Mouse (Mus musculus): Measurements from ENCODE around the gene Bid.

Bid gene

GRCm38 (mm10) chr6:120916074-120916971, at the start of gene Bid:
Gene Bid, minus strand, starts transcription at chr6:120916853.
- DNase-seq (ENCODE audit: low spot score in 2 of 2), result peak; percentile 97

GRCm38 (mm10) chr6:120965814-120966213, 49.2 kb upstream of the Bid start:
- no peak for DNase-seq (ENCODE audit: low spot score in 2 of 2)

- no peak for DNase-seq (ENCODE audit: low spot score in 2 of 2)
These were observed 47.5 kb upstream of the Bid start for GRCm38 (mm10) chr6:120964179-120964578.

GRCm38 (mm10) chr6:120960338-120961030, 43.8 kb upstream of the Bid start:
- no peak for DNase-seq (ENCODE audit: low spot score in 2 of 2)

- DNase-seq (ENCODE audit: low spot score in 2 of 2), result no peak
These were observed 40.7 kb upstream of the Bid start for GRCm38 (mm10) chr6:120957331-120957730.

GRCm38 (mm10) chr6:120956259-120957161, 39.9 kb upstream of the Bid start:
- peak; percentile 41 to 53 for DNase-seq (ENCODE audit: low spot score in 2 of 2)

GRCm38 (mm10) chr6:120955215-120955614, 38.6 kb upstream of the Bid start:
- DNase-seq (ENCODE audit: low spot score in 2 of 2), result no peak

- no peak for DNase-seq (ENCODE audit: low spot score in 2 of 2)
These were observed 37.6 kb upstream of the Bid start for GRCm38 (mm10) chr6:120954241-120954640.

GRCm38 (mm10) chr6:120952475-120952874, 35.8 kb upstream of the Bid start:
- DNase-seq (ENCODE audit: low spot score in 2 of 2), result no peak

GRCm38 (mm10) chr6:120951311-120951710, 34.7 kb upstream of the Bid start:
- DNase-seq (ENCODE audit: low spot score in 2 of 2), result no peak

GRCm38 (mm10) chr6:120945510-120945909, 28.9 kb upstream of the Bid start:
- no peak for DNase-seq (ENCODE audit: low spot score in 2 of 2)

- no peak for DNase-seq (ENCODE audit: low spot score in 2 of 2)
These were observed 27.3 kb upstream of the Bid start for GRCm38 (mm10) chr6:120943964-120944363.

- no peak for DNase-seq (ENCODE audit: low spot score in 2 of 2)
These were observed 26.9 kb upstream of the Bid start for GRCm38 (mm10) chr6:120943551-120943950.

- no peak for DNase-seq (ENCODE audit: low spot score in 2 of 2)
These were observed 26.4 kb upstream of the Bid start for GRCm38 (mm10) chr6:120943079-120943478.

- DNase-seq (ENCODE audit: low spot score in 2 of 2), result no peak
These were observed 24.9 kb upstream of the Bid start for GRCm38 (mm10) chr6:120941575-120941974.

- DNase-seq (ENCODE audit: low spot score in 2 of 2), result no peak
These were observed 24.4 kb upstream of the Bid start for GRCm38 (mm10) chr6:120941084-120941481.

GRCm38 (mm10) chr6:120940446-120941083, 23.9 kb upstream of the Bid start:
- no peak for DNase-seq (ENCODE audit: low spot score in 2 of 2)

- DNase-seq (ENCODE audit: low spot score in 2 of 2), result no peak
These were observed 23.1 kb upstream of the Bid start for GRCm38 (mm10) chr6:120939783-120940182.

GRCm38 (mm10) chr6:120938763-120939450, 22.3 kb upstream of the Bid start:
- DNase-seq (ENCODE audit: low spot score in 2 of 2), result no peak

GRCm38 (mm10) chr6:120937999-120938608, 21.5 kb upstream of the Bid start:
- no peak for DNase-seq (ENCODE audit: low spot score in 2 of 2)
